Mouse (Mus musculus): ENCODE measurements around the gene Arhgap20. TPM values are rescaled to one million over a fixed set of nuclear protein-coding genes. Genes with fewer than 3 reads are reported as not detected.

Arhgap20 gene
- polyA plus RNA-seq, 1 experiment from 2014 or later = 0.09 TPM

GRCm38 (mm10) chr9:51787380-51787779 lies 22.2 kb downstream of the Arhgap20 start:
- ATAC-seq (ENCODE audit: low read depth) = no peak
- Histone ChIP-seq H3K4me2 (ENCODE audit: low read depth, low read length) (no peak overlapping the region), H3K36me3 (ENCODE audit: control insufficient read depth, insufficient read depth) (no peaks in the 10 kb centered on the region), H3K4me1 (ENCODE audit: control insufficient read depth, low read depth, low read length) (no peaks in the 10 kb centered on the region), H3K4me3 (ENCODE audit: low read depth, low read length) (no peak overlapping the region), H3K27ac (ENCODE audit: low read length) (no peak overlapping the region), H3K9ac (ENCODE audit: low read depth, low read length) (no peak overlapping the region), H3K9me3 (replicated peaks; ENCODE audit: control insufficient read depth, low read length) (no peaks in the 10 kb centered on the region), H3K27me3 (ENCODE audit: control insufficient read depth, insufficient read depth, low read depth, low read length) (no peaks in the 10 kb centered on the region)
- WGBS (ENCODE audit: insufficient replicate concordance) = 36% methylated on average over 6 of the region's 6 CpGs

GRCm38 (mm10) chr9:51788466-51788865 lies 23.3 kb downstream of the Arhgap20 start:
- no peaks in the 10 kb centered on the region for H3K9me3 ChIP-seq (replicated peaks; ENCODE audit: control insufficient read depth, low read length)
- ATAC-seq (ENCODE audit: low read depth) = no peak

GRCm38 (mm10) chr9:51795206-51795605 lies 30.1 kb downstream of the Arhgap20 start:
- Histone ChIP-seq H3K4me2 (ENCODE audit: low read depth, low read length) (no peak overlapping the region), H3K9ac (ENCODE audit: low read depth, low read length) (no peak overlapping the region), H3K4me3 (ENCODE audit: low read depth, low read length) (no peak overlapping the region), H3K4me1 (ENCODE audit: control insufficient read depth, low read depth, low read length) (no peaks in the 10 kb centered on the region), H3K36me3 (ENCODE audit: control insufficient read depth, insufficient read depth) (no peaks in the 10 kb centered on the region), H3K27ac (ENCODE audit: low read length) (no peak overlapping the region), H3K9me3 (replicated peaks; ENCODE audit: control insufficient read depth, low read length) (no peaks in the 10 kb centered on the region), H3K27me3 (ENCODE audit: control insufficient read depth, insufficient read depth, low read depth, low read length) (no peaks in the 10 kb centered on the region)
- 54% methylated on average over 6 of the region's 6 CpGs for WGBS (ENCODE audit: insufficient replicate concordance)
- ATAC-seq (ENCODE audit: low read depth) = no peak

More at GRCm38 (mm10) chr9:51788466-51788865, 23.3 kb downstream of the Arhgap20 start:
- Histone ChIP-seq H3K4me1 (ENCODE audit: control insufficient read depth, low read depth, low read length) (no peaks in the 10 kb centered on the region), H3K27me3 (ENCODE audit: control insufficient read depth, insufficient read depth, low read depth, low read length) (no peaks in the 10 kb centered on the region), H3K4me3 (ENCODE audit: low read depth, low read length) (no peak overlapping the region), H3K4me2 (ENCODE audit: low read depth, low read length) (no peak overlapping the region), H3K27ac (ENCODE audit: low read length) (no peak overlapping the region), H3K9ac (ENCODE audit: low read depth, low read length) (no peak overlapping the region), H3K36me3 (ENCODE audit: control insufficient read depth, insufficient read depth) (no peaks in the 10 kb centered on the region)
- WGBS (ENCODE audit: insufficient replicate concordance) = 39% methylated on average over 1 of the region's 1 CpGs

- Histone ChIP-seq H3K9ac (ENCODE audit: low read depth, low read length) (no peak overlapping the region), H3K36me3 (ENCODE audit: control insufficient read depth, insufficient read depth) (no peaks in the 10 kb centered on the region), H3K27me3 (ENCODE audit: control insufficient read depth, insufficient read depth, low read depth, low read length) (no peaks in the 10 kb centered on the region), H3K27ac (ENCODE audit: low read length) (no peak overlapping the region), H3K9me3 (replicated peaks; ENCODE audit: control insufficient read depth, low read length) (no peaks in the 10 kb centered on the region), H3K4me1 (ENCODE audit: control insufficient read depth, low read depth, low read length) (no peaks in the 10 kb centered on the region), H3K4me3 (ENCODE audit: low read depth, low read length) (no peak overlapping the region), H3K4me2 (ENCODE audit: low read depth, low read length) (no peak overlapping the region)
- 64% methylated on average over 5 of the region's 5 CpGs for WGBS (ENCODE audit: insufficient replicate concordance)
- ATAC-seq (ENCODE audit: low read depth) = no peak
Observed at GRCm38 (mm10) chr9:51798251-51798650, 33.1 kb downstream of the Arhgap20 start.

GRCm38 (mm10) chr9:51799156-51799555 lies 34.0 kb downstream of the Arhgap20 start:
- Histone ChIP-seq H3K4me3 (ENCODE audit: low read depth, low read length) (no peak overlapping the region), H3K27ac (ENCODE audit: low read length) (no peak overlapping the region), H3K9ac (ENCODE audit: low read depth, low read length) (no peak overlapping the region), H3K9me3 (replicated peaks; ENCODE audit: control insufficient read depth, low read length) (no peaks in the 10 kb centered on the region), H3K4me1 (ENCODE audit: control insufficient read depth, low read depth, low read length) (no peaks in the 10 kb centered on the region), H3K27me3 (ENCODE audit: control insufficient read depth, insufficient read depth, low read depth, low read length) (no peaks in the 10 kb centered on the region), H3K36me3 (ENCODE audit: control insufficient read depth, insufficient read depth) (no peaks in the 10 kb centered on the region), H3K4me2 (ENCODE audit: low read depth, low read length) (no peak overlapping the region)
- no peak for ATAC-seq (ENCODE audit: low read depth)
- WGBS (ENCODE audit: insufficient replicate concordance) = 45% methylated on average over 9 of the region's 9 CpGs

GRCm38 (mm10) chr9:51807272-51807671 lies 42.1 kb downstream of the Arhgap20 start:
- ATAC-seq (ENCODE audit: low read depth) = no peak
- Histone ChIP-seq H3K27me3 (ENCODE audit: control insufficient read depth, insufficient read depth, low read depth, low read length) (no peaks in the 10 kb centered on the region), H3K9ac (ENCODE audit: low read depth, low read length) (no peak overlapping the region), H3K4me1 (ENCODE audit: control insufficient read depth, low read depth, low read length) (no peaks in the 10 kb centered on the region), H3K4me3 (ENCODE audit: low read depth, low read length) (no peak overlapping the region), H3K4me2 (ENCODE audit: low read depth, low read length) (no peak overlapping the region), H3K27ac (ENCODE audit: low read length) (no peak overlapping the region), H3K9me3 (replicated peaks; ENCODE audit: control insufficient read depth, low read length) (no peaks in the 10 kb centered on the region), H3K36me3 (ENCODE audit: control insufficient read depth, insufficient read depth) (no peaks in the 10 kb centered on the region)
- WGBS (ENCODE audit: insufficient replicate concordance) = 66% methylated on average over 3 of the region's 3 CpGs

GRCm38 (mm10) chr9:51812931-51813330 lies 47.8 kb downstream of the Arhgap20 start:
- no peaks in the 10 kb centered on the region for H3K4me1 ChIP-seq (ENCODE audit: control insufficient read depth, low read depth, low read length)
- 65% methylated on average over 1 of the region's 1 CpGs for WGBS (ENCODE audit: insufficient replicate concordance)
- no peaks in the 10 kb centered on the region for H3K36me3 ChIP-seq (ENCODE audit: control insufficient read depth, insufficient read depth)
- no peaks in the 10 kb centered on the region for H3K9me3 ChIP-seq (replicated peaks; ENCODE audit: control insufficient read depth, low read length)
- H3K27me3 ChIP-seq (ENCODE audit: control insufficient read depth, insufficient read depth, low read depth, low read length) = no peaks in the 10 kb centered on the region
- no peak overlapping the region for H3K27ac ChIP-seq (ENCODE audit: low read length)
- no peak overlapping the region for H3K9ac ChIP-seq (ENCODE audit: low read depth, low read length)
- no peak overlapping the region for H3K4me3 ChIP-seq (ENCODE audit: low read depth, low read length)
- ATAC-seq (ENCODE audit: low read depth) = no peak
- H3K4me2 ChIP-seq (ENCODE audit: low read depth, low read length) = no peak overlapping the region

- 66% methylated on average over 7 of the region's 7 CpGs for WGBS (ENCODE audit: insufficient replicate concordance)
- H3K4me2 ChIP-seq (ENCODE audit: low read depth, low read length) = no peak overlapping the region
- H3K4me1 ChIP-seq (ENCODE audit: control insufficient read depth, low read depth, low read length) = no peaks in the 10 kb centered on the region
- H3K27ac ChIP-seq (ENCODE audit: low read length) = no peak overlapping the region
- H3K4me3 ChIP-seq (ENCODE audit: low read depth, low read length) = no peak overlapping the region
- H3K27me3 ChIP-seq (ENCODE audit: control insufficient read depth, insufficient read depth, low read depth, low read length) = no peaks in the 10 kb centered on the region
- H3K36me3 ChIP-seq (ENCODE audit: control insufficient read depth, insufficient read depth) = no peaks in the 10 kb centered on the region
- no peak for ATAC-seq (ENCODE audit: low read depth)
- H3K9me3 ChIP-seq (replicated peaks; ENCODE audit: control insufficient read depth, low read length) = no peaks in the 10 kb centered on the region
- no peak overlapping the region for H3K9ac ChIP-seq (ENCODE audit: low read depth, low read length)
Observed at GRCm38 (mm10) chr9:51824516-51824915, 59.4 kb downstream of the Arhgap20 start.

- no peak overlapping the region for H3K4me2 ChIP-seq (ENCODE audit: low read depth, low read length)
- 68% methylated on average over 11 of the region's 11 CpGs for WGBS (ENCODE audit: insufficient replicate concordance)
- H3K9me3 ChIP-seq (replicated peaks; ENCODE audit: control insufficient read depth, low read length) = no peaks in the 10 kb centered on the region
- ATAC-seq (ENCODE audit: low read depth) = no peak
- H3K4me3 ChIP-seq (ENCODE audit: low read depth, low read length) = no peak overlapping the region
- H3K4me1 ChIP-seq (ENCODE audit: control insufficient read depth, low read depth, low read length) = no peaks in the 10 kb centered on the region
- no peaks in the 10 kb centered on the region for H3K36me3 ChIP-seq (ENCODE audit: control insufficient read depth, insufficient read depth)
- H3K27me3 ChIP-seq (ENCODE audit: control insufficient read depth, insufficient read depth, low read depth, low read length) = no peaks in the 10 kb centered on the region
- no peak overlapping the region for H3K9ac ChIP-seq (ENCODE audit: low read depth, low read length)
- H3K27ac ChIP-seq (ENCODE audit: low read length) = no peak overlapping the region
Observed at GRCm38 (mm10) chr9:51831596-51831995, 66.5 kb downstream of the Arhgap20 start.
